Mouse (Mus musculus): ENCODE results near the gene Gimap5. TPM values are rescaled to one million over a fixed set of nuclear protein-coding genes. Genes with fewer than 3 reads are reported as not detected.

Gene Gimap5
- polyA plus RNA-seq (2012; rRNA removed) (3.5 and 3.7 TPM in 2 replicates), polyA plus RNA-seq (2014; fragmentation: Nextera tagmentation; extraction: Ambion mirVana) (3.8 and 4.9 TPM in 2 replicates)

DNA sequence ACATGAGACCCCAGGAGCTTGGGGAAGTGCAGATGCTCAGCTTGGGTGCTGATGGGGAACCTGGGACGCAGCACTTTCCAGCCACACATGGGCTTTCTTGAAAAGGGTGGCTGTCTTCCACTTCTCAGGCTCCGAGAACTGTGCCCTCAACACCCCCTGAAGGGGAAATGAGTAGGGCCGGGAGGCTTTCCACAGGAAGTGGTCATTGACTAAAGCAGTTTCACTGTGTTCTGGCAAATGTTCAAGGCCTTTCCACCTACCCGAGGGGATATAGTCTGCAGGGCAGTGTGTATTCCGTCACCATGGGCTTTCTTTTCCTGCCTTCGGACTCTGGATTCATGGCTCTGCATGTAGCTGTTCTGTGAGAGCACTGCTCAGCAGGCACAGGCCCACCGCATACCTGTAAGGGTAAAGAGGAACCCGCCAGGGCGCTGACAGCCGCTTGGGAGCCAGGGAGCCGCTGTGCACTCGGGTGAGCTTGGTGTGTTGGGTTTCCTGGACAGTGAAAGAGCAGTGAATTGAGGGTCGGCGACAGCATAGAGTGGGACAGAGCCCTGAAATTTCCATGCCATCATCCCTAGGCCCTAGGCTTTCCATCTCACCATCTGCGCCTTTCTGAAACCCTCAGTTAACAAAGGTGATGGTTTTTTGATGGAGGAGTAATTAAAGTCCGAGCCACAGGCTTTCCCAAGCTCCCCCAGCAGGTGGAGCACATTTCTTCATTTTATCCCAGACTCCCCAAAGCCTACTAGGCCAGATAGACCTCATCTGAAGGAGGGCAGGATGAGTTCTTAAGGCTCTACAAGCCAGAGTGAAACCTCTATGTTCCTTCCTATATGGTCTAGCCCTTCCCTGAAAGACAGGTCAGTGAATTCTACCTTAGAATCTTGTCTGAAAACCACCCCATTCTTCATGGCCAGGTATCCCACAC lies at the start of gene Gimap5:
Gene Gimap5, plus strand, starts transcription at position 239 of the 931 bp plus-strand sequence.
- peak within 1 kb of the TSS; percentile 52; the same call in 1 of the 2 replicates for H3K27ac ChIP-seq (replicated peaks; ENCODE audit: low read depth, low read length)
- ATAC-seq (ENCODE audit: low FRiP score, low read depth) = no peak
- WGBS = 31% methylated on average over 16 of the region's 16 CpGs
- H3K4me2 ChIP-seq (replicated peaks; ENCODE audit: low read depth, low read length, severe bottlenecking) = no peak within 1 kb of the TSS
- H3K4me1 ChIP-seq (ENCODE audit: control insufficient read depth, insufficient read depth, low read length) = peaks cover 6% of the 10 kb centered on the region
- H3K36me3 ChIP-seq (ENCODE audit: control insufficient read depth, insufficient read depth, low read length) = no peaks in the 10 kb centered on the region
- H3K9ac ChIP-seq (ENCODE audit: low read depth, low read length, severe bottlenecking) = no peak within 1 kb of the TSS
- DNase-seq (ENCODE audit: low spot score) = peak; percentile 61
- H3K27me3 ChIP-seq (ENCODE audit: control insufficient read depth, insufficient read depth, low read length) = peaks cover 27% of the 10 kb centered on the region
- TF ChIP-seq POLR2A (IDR thresholded peaks at IDR 0.05; ENCODE audit: borderline replicate concordance, extremely low read depth, insufficient read depth, insufficient read length) = no peak
- no peak within 1 kb of the TSS for H3K4me3 ChIP-seq (replicated peaks; ENCODE audit: low read length)
- no peaks in the 10 kb centered on the region for H3K9me3 ChIP-seq (ENCODE audit: control insufficient read depth, low read length)

DNA sequence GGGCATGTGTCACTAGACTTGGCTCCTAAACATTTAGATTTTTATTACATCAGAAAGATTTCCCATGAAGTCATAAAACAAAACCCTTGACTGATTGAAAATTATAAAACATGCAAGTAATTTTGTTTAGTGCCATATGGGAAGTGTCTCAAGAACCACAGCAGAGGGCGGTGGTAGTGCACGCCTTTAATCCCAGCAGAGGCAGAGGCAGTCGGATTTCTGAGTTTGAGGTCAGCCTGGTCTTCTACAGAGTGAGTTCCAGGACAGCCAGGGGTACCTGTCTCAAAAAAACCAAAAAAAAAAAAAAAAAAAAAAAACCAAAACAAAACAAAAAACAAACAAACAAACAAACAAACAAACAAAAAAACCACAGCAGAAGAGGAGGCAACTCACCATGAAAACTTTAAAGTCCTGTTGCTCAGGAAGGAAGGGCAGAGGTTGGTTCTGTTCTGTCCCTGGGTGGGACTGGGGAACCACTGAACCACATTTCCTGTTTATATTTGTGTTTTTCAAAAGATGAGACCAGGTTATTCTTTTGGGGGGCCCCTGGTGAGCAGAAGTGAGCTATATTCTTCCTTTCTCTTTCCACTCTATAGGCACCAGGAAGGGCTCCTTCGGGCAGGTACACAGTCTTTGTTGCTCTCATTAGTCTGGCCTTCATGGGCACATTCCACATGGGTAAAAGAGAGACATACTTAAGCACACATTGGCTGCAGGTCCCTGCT lies 49.0 kb upstream of the Gimap5 start:
- no peak for ATAC-seq (ENCODE audit: low FRiP score, low read depth)
- Histone ChIP-seq H3K27ac (replicated peaks; ENCODE audit: low read depth, low read length) (no peak overlapping the region), H3K4me1 (ENCODE audit: control insufficient read depth, insufficient read depth, low read length) (no peaks in the 10 kb centered on the region)

DNA sequence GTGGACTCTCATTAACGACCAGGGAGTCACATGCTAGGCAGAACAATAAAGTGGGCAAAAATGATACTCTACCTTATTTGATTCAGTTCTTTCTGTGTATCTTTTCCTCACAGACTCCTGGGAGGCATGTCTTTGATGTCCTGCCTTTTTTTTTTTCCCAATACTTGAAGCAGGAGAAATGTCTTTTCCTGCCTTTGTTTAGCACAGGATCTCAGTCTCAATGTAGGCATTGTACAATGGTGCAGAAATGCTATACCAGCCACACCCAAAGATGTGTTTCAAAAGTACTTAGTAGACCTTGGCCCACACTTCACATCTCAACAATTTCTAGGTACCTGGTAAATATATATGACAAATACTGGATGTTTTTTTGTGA lies 48.5 kb upstream of the Gimap5 start:
- Histone ChIP-seq H3K27me3 (ENCODE audit: control insufficient read depth, insufficient read depth, low read length) (no peaks in the 10 kb centered on the region), H3K36me3 (ENCODE audit: control insufficient read depth, insufficient read depth, low read length) (no peaks in the 10 kb centered on the region), H3K9me3 (ENCODE audit: control insufficient read depth, low read length) (no peaks in the 10 kb centered on the region), H3K4me1 (ENCODE audit: control insufficient read depth, insufficient read depth, low read length) (no peaks in the 10 kb centered on the region), H3K27ac (replicated peaks; ENCODE audit: low read depth, low read length) (no peak overlapping the region), H3K4me2 (replicated peaks; ENCODE audit: low read depth, low read length, severe bottlenecking) (no peak overlapping the region), H3K9ac (ENCODE audit: low read depth, low read length, severe bottlenecking) (no peak overlapping the region), H3K4me3 (replicated peaks; ENCODE audit: low read length) (no peak overlapping the region)
- ATAC-seq (ENCODE audit: low FRiP score, low read depth) = no peak
- WGBS = 33% methylated on average over 1 of the region's 1 CpGs
- no peak for TF ChIP-seq POLR2A (IDR thresholded peaks at IDR 0.05; ENCODE audit: borderline replicate concordance, extremely low read depth, insufficient read depth, insufficient read length)
- DNase-seq (ENCODE audit: low spot score) = no peak

More for the DNA sequence above, 49.0 kb upstream of the Gimap5 start:
- H3K9me3 ChIP-seq (ENCODE audit: control insufficient read depth, low read length) = no peaks in the 10 kb centered on the region
- WGBS = 75% methylated on average over 4 of the region's 4 CpGs
- no peak for TF ChIP-seq POLR2A (IDR thresholded peaks at IDR 0.05; ENCODE audit: borderline replicate concordance, extremely low read depth, insufficient read depth, insufficient read length)
- no peak overlapping the region for H3K4me3 ChIP-seq (replicated peaks; ENCODE audit: low read length)
- no peak for DNase-seq (ENCODE audit: low spot score)
- no peaks in the 10 kb centered on the region for H3K27me3 ChIP-seq (ENCODE audit: control insufficient read depth, insufficient read depth, low read length)
- no peaks in the 10 kb centered on the region for H3K36me3 ChIP-seq (ENCODE audit: control insufficient read depth, insufficient read depth, low read length)
- no peak overlapping the region for H3K4me2 ChIP-seq (replicated peaks; ENCODE audit: low read depth, low read length, severe bottlenecking)
- no peak overlapping the region for H3K9ac ChIP-seq (ENCODE audit: low read depth, low read length, severe bottlenecking)

DNA sequence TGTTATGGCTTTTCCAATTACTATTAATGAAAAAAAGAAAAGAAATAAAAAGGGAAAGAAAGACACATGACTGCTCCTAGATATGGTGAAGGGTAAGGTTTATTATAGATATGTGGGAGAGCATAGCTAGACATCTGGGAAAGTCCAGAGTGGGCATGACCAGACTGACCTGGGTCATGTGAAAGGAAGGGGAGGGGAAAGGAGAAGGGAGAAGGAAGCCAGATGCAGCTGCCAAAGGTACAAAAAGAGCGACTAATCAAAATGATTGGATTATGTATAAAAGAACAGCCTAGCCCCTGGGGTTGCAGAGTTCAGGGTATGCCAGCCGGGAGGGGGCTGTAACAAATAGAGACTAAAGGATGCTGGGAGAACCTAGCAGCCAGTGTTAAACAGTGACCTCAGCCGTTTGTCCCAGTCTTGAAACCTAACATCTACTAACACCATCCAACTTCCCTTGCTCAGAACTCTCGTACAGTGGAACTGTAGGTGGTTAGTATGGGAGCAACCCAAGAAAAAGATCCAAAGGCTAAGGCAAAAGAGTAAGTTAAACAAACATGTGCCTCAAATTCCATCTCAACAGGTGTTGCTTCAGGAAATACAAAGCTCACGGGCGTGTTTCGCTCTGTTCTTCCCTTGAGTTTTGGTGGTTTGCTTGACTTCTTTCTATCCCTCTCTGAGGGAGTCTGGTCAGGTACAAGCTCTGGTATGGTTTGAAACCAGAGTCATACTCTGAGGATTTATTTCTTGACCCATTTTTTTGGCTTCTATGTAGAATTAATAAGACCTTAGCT lies 47.7 kb upstream of the Gimap5 start:
- no peaks in the 10 kb centered on the region for H3K4me1 ChIP-seq (ENCODE audit: control insufficient read depth, insufficient read depth, low read length)
- no peak overlapping the region for H3K27ac ChIP-seq (replicated peaks; ENCODE audit: low read depth, low read length)
- TF ChIP-seq POLR2A (IDR thresholded peaks at IDR 0.05; ENCODE audit: borderline replicate concordance, extremely low read depth, insufficient read depth, insufficient read length) = no peak
- 81% methylated on average over 7 of the region's 7 CpGs for WGBS
- no peak for DNase-seq (ENCODE audit: low spot score)
- H3K9ac ChIP-seq (ENCODE audit: low read depth, low read length, severe bottlenecking) = no peak overlapping the region
- no peaks in the 10 kb centered on the region for H3K27me3 ChIP-seq (ENCODE audit: control insufficient read depth, insufficient read depth, low read length)
- H3K4me3 ChIP-seq (replicated peaks; ENCODE audit: low read length) = no peak overlapping the region
- H3K4me2 ChIP-seq (replicated peaks; ENCODE audit: low read depth, low read length, severe bottlenecking) = no peak overlapping the region
- H3K9me3 ChIP-seq (ENCODE audit: control insufficient read depth, low read length) = no peaks in the 10 kb centered on the region
- no peaks in the 10 kb centered on the region for H3K36me3 ChIP-seq (ENCODE audit: control insufficient read depth, insufficient read depth, low read length)
- ATAC-seq (ENCODE audit: low FRiP score, low read depth) = no peak

DNA sequence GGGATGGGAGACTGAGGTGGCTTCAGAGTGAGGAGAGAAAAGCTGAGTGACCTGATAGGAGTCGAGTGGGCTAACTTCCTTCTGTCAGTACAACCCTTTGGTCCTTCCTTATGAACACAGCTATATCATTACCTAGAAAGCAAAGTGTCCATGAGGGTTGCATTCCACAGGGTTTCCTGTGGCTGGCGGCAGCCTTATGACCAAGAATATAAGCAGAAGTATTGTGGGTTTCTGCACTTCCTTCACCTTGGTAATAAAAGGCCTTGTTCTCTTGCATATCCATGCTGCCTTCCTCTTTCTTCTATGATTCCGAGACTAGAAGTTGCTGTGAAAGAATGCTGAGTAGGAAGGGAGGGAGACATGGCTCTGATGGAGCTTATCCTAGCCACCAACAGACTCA lies 47.1 kb upstream of the Gimap5 start:
- ATAC-seq (ENCODE audit: low FRiP score, low read depth) (no peak), DNase-seq (ENCODE audit: low spot score) (no peak)
- Histone ChIP-seq H3K4me3 (replicated peaks; ENCODE audit: low read length) (no peak overlapping the region), H3K27ac (replicated peaks; ENCODE audit: low read depth, low read length) (no peak overlapping the region), H3K4me1 (ENCODE audit: control insufficient read depth, insufficient read depth, low read length) (no peaks in the 10 kb centered on the region), H3K9ac (ENCODE audit: low read depth, low read length, severe bottlenecking) (no peak overlapping the region), H3K36me3 (ENCODE audit: control insufficient read depth, insufficient read depth, low read length) (no peaks in the 10 kb centered on the region), H3K27me3 (ENCODE audit: control insufficient read depth, insufficient read depth, low read length) (no peaks in the 10 kb centered on the region), H3K9me3 (ENCODE audit: control insufficient read depth, low read length) (no peaks in the 10 kb centered on the region), H3K4me2 (replicated peaks; ENCODE audit: low read depth, low read length, severe bottlenecking) (no peak overlapping the region)
- WGBS = 80% methylated on average over 3 of the region's 3 CpGs
- no peak for TF ChIP-seq POLR2A (IDR thresholded peaks at IDR 0.05; ENCODE audit: borderline replicate concordance, extremely low read depth, insufficient read depth, insufficient read length)

Data from limb, embryonic 14.5 days (tissue).